Mouse (Mus musculus) thymus, postnatal 10 days (tissue): ENCODE data around the gene Tmem9b.
A peak's percentile ranks its signal among the peaks of the same experiment; 100 is the strongest.

Experiments used
- DNase-seq, 2 experiments: peaks; one replicate each; pipeline ENCODE4 v3.0.0; 2021; ENCODE audit warnings: low spot score in 2 of 2

The Tmem9b gene

GRCm38 (mm10) chr7:109752008-109752925 lies at the start of gene Tmem9b:
Gene Tmem9b (minus strand): TSS chr7:109752875.
- peak; percentile 67 to 79 for DNase-seq

GRCm38 (mm10) chr7:109800626-109801025 lies 48.0 kb upstream of the Tmem9b start:
- no peak for DNase-seq

DNA sequence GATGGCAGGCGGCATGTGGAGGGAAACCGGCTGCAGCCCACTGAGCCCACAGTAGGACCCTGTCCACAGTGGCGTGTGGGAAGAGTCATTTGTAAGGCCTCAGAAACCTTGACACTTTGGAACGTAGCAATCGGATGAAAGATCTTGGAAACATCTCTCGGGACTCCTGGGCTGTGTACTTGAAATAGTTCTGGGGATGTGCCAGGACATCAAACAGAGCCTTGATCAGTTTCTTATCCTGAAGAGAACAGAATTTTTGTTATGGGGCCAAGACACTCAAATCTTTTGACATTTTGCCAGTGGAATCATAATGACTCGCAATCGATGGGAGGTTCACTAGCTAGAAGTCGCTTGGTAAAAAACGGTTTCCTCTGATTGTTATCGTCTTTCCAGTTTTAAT lies 46.5 kb upstream of the Tmem9b start:
- DNase-seq = no peak

DNA sequence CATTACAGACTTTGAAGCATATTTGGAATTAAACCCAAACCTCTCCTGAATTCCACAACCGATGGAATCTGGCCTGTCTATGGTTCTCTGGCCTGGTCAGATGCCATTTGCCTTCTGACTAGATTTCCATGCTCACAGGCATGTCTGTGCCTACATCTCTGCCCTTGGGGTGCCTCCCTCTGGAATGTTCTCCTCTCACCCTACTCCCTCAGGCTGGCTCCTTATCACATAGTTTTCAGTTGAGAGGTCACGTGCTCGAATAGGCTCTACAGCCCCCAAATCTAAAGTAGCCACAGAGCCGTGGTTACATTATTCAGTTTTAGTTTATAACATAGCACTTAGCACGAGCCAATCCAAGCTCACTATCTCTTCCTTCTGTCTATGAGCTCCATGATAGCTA lies 42.9 kb upstream of the Tmem9b start:
- DNase-seq = no peak

DNA sequence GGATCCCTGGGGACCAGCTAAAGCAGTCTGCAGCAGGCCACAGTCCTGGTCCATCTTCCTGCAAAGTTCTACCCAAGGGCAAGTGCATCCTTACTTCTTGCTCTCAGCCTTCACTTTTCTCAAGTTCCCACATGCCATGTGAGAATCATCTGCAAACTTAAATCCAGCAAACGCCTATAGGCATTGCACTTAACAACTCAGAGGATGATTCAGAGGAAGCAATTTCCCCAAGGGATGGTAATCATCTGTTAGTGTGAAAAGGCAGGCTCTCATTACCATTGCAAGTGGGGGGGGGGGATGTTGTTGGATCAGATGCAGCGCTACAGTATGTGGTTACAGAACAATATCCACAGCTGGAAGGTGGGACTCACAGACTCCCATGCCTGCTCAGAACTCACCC lies 41.9 kb upstream of the Tmem9b start:
- no peak for DNase-seq

DNA sequence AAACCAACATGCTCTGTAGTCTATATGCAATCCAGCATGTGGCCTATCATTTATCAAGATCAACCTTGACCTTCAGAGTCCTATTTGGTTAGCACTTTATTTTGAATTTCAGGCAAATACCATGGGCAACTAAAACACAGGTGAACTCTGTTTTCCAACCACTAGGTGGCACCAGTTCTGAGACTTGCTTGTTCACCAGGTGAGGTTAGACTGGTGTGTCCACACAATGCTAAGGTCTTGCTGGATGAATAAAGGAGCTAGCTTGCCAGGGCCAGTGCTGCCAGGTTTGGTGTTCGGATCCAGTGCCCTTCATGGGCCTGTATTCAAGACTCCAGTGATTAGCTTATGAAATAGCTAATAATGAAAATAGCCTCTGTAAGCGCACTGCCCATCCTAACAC lies 40.1 kb upstream of the Tmem9b start:
- DNase-seq = peak in 1 of 2 experiments; percentile 54

DNA sequence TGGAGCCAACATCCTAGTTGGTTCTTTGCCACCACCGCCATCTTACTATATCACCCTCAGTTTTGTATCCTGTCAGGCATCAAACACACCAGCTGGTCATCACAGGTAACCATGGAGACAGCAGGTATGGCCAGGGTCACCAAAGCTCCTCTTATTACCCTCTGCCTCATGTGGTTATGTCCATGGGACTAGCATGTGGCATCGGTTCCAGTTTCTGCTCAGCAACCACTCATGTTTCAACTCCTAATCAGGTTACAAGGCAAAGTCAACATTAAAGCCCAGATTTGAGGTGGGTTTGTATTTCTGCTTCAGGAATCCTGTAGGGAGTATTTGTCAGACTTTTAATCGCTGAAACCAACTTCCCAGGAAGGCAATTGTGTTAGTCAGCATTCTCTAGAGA lies 38.1 kb upstream of the Tmem9b start:
- no peak for DNase-seq

DNA sequence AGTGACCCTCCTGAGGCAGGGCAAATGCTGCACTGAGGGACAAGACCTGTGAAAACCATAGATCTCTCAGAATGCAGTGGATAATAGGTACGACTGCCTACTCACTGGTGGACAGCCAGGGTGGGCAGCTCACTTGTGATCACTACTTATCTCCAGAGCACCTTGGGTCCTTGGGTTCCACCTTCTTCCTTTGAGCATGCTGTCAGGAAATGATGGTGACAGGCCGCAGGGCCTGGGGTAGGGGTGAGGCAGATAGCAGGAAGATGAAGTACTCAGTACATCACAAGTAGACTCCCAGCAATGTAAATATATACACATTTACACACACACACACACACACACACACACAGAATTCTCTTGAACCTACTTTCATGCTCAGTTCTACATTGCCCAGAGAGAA lies 35.2 kb upstream of the Tmem9b start:
- DNase-seq = no peak

GRCm38 (mm10) chr7:109783281-109783680 lies 30.6 kb upstream of the Tmem9b start:
- DNase-seq = no peak

DNA sequence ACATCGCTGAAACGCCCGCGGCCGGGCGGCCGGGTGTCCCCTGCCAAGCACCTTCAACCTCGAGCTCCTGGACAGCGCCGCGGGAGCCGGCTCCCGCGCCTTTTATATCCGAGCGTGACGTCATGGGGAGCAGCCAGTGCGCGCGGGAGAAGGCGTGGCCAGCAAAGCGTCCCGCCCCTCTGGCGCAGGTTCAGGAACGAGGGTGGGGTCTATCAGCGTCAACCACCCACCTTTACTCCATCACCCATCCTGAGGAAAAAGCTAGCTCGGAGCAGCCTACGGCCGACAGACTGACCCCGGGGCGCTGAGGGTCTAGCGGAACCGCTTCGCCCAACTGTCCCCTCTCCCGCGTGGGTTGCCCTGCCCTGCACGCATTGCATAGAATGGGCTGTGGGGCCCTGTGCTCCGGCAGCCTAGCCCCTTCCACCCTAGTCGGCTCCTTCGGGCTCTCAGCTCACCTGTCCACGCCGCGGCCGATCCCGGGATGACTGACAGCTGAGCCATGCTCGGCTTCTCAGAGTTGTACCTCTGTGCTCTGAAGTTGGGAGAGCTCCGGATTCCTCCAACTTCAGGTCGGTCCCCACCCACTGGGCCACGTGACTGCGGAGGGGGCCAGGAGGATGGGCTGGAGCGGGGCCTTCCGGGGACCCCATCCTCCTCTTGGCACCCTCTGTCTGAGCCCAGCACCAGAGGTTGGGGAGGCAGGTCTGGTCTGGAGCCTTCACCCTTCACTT lies 29.0 kb upstream of the Tmem9b start, which contains the start of gene Nrip3:
Gene Nrip3 (minus strand): TSS at position 556 of the 734 bp plus-strand sequence.
- peak; percentile 43 to 64 for DNase-seq

DNA sequence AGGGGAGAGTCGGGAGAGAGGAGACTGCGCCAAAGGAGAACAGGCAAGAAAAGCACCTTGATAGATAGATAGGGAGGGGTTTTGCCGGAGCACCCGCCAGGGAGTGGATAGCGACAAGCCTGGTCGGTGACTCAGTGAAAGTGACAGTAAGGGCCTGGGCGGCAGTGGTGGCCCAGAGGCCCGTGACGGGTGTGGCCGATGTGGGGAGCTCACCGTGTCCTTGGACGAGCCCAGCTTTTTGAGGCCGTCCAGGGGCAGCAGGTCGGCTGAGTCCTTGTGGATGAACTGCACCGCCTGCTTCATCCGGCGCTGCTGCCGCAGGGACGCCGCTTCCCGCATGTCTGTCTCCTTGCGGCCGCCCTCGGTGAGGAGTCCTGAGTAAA lies 28.4 kb upstream of the Tmem9b start:
- DNase-seq = no peak

GRCm38 (mm10) chr7:109772251-109772650 lies 19.6 kb upstream of the Tmem9b start:
- no peak for DNase-seq

- DNase-seq = no peak
Observed at GRCm38 (mm10) chr7:109768699-109769383, 16.2 kb upstream of the Tmem9b start.

GRCm38 (mm10) chr7:109767575-109768350 lies 15.1 kb upstream of the Tmem9b start:
- DNase-seq = no peak

GRCm38 (mm10) chr7:109764009-109764408 lies 11.3 kb upstream of the Tmem9b start:
- no peak for DNase-seq

- DNase-seq = no peak
Observed at GRCm38 (mm10) chr7:109756291-109756690, 3.6 kb upstream of the Tmem9b start.

DNA sequence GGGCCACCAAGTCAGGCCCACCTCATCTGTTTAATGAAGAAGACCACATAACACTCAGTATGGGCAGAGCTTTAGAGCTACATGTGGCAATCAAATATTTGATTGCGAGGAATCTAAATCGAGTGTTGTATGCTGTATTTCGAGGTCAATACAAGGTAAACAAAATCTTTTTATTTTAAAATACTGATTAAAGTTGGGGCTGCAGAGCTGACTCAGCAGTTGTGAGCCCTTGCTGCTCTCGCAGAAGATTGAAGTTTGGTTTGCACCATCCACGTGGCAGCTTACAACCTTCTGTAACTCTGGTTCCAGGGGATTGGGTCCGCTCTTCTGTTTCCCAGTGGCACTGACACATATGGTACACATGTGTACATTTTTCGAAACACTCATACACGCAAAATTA lies 1.4 kb upstream of the Tmem9b start:
- DNase-seq = no peak

GRCm38 (mm10) chr7:109751427-109752007 lies 1.2 kb downstream of the Tmem9b start:
- DNase-seq = peak in 1 of 2 experiments; percentile 4

GRCm38 (mm10) chr7:109747747-109748146 lies 4.9 kb downstream of the Tmem9b start:
- no peak for DNase-seq

DNA sequence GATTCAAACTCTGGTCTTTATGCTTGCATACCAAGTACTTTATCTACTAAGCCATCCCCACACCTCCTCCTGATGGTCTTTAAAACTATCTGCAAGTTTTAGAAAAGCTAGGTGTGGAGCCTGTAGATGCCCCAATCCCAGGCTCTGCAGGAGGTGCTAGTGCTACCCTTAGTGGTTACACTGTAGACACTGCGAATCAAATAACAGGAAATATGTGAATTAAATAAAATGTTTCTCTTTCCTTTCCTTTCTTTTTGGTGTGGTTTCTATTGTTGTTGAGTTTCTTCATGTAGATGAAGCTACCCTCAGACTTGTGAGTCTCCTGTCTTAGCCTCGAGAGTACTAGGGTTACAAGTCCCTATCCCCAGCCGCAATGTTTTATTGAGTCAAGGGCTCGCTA lies 11.0 kb downstream of the Tmem9b start:
- DNase-seq = no peak

- no peak for DNase-seq
Observed at GRCm38 (mm10) chr7:109741060-109741459, 11.6 kb downstream of the Tmem9b start.
